Mouse (Mus musculus) liver, embryonic 15.5 days (tissue): Measurements from ENCODE around the gene Otp. TPM values are rescaled to one million over a fixed set of nuclear protein-coding genes. Genes with fewer than 3 reads are reported as not detected.

ENCODE experiments used
- ATAC-seq: fragments of 200-750 bp; cut with Nextera tagmentation; 2 replicates; pipeline ENCODE4 v1.8.0; 2017; ENCODE audit warnings: moderate number of reproducible peaks, mild to moderate bottlenecking, moderate library complexity; ENCODE audit not compliant: insufficient read depth
- H3K27ac ChIP-seq: fragments of 300-500 bp; sonication (generic); replicated peaks from 2 replicates; pipeline ENCODE4 v1.5.1; 2015; ENCODE audit warnings: mild to moderate bottlenecking, inconsistent platforms
- H3K27me3 ChIP-seq: fragments of 300-500 bp; sonication (generic); 2 replicates; pipeline ENCODE4 v1.6.1; 2015; ENCODE audit warnings: mild to moderate bottlenecking, inconsistent platforms
- H3K36me3 ChIP-seq: fragments of 300-500 bp; sonication (generic); replicated peaks from 2 replicates; pipeline ENCODE4 v1.6.1; 2015; ENCODE audit warnings: moderate library complexity, mild to moderate bottlenecking, inconsistent platforms
- H3K4me1 ChIP-seq: fragments of 300-500 bp; sonication (generic); replicated peaks from 2 replicates; pipeline ENCODE4 v1.6.1; 2015; ENCODE audit warnings: inconsistent platforms
- H3K4me2 ChIP-seq: fragments of 300-500 bp; sonication (generic); 2 replicates; pipeline ENCODE4 v1.6.1; 2015; ENCODE audit warnings: moderate library complexity, mild to moderate bottlenecking, inconsistent platforms
- H3K4me3 ChIP-seq: fragments of 300-500 bp; sonication (generic); replicated peaks from 2 replicates; pipeline ENCODE4 v1.5.1; 2015; ENCODE audit warnings: mild to moderate bottlenecking, inconsistent platforms
- H3K9ac ChIP-seq: fragments of 300-500 bp; sonication (generic); 2 replicates; pipeline ENCODE4 v1.6.1; 2015; ENCODE audit warnings: moderate library complexity, mild to moderate bottlenecking, inconsistent platforms
- H3K9me3 ChIP-seq: fragments of 300-500 bp; sonication (generic); replicated peaks from 2 replicates; pipeline ENCODE4 v1.6.1; 2016; ENCODE audit warnings: inconsistent platforms
- whole genome bisulfite sequencing: fragments of 180-500 bp; shearing (Covaris S2); methylation state at CpG from one replicate; pipeline ENCODE4 v1.1.7; 2015; ENCODE audit warnings: mixed read lengths; ENCODE audit not compliant: insufficient replicate concordance; 5-methylcytosine and 5-hydroxymethylcytosine counted together
- polyA plus RNA-seq: library from polyadenylated mRNA; unstranded; fragments of >200 nt; fragmentation: Nextera tagmentation; extraction: Ambion mirVana; gene quantifications from 2 replicates; pipeline ENCODE4 v1.2.1, GENCODE M21; 2015

Otp gene
- polyA plus RNA-seq, 1 experiment from 2014 or later, result not detected

DNA sequence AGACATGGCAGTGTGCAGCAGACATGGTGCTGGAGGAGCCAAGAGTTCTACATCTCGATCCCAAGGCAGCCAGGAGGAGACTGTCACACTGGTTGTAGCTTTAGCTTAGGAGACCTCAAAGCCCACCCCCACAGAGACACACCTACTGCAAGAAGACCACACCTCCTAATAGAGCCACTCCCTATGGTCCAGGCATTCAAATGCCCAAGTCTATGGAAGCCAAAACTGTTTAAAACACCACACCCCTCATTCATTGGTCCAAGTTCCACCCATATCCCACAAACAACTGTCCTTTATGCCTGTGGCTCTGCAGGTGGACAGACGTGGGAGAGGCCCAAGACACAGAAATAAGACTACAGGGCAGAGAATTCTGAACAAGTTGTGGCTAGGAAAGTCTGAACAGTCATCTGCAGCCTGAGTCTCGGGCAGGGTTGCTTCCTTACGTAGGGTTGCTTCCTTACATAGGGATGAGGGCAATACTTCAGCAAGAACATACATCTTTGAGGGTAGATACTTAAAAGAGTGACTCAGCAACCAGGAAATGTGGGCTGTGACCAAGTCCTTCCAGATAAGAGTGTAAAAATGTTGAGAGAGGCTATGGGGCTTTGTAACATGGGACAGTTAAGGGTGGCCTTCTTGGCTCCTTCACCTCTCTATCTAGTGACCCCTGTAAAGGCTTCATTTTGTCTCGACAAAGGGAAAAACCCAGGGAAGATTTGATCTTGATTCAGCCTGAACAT, 12.7 kb upstream of the Otp start:
- Histone ChIP-seq H3K36me3 (no peaks in the 10 kb centered on the region), H3K27ac (no peak overlapping the region), H3K27me3 (peaks cover 64% of the 10 kb centered on the region), H3K4me1 (no peaks in the 10 kb centered on the region), H3K9me3 (no peaks in the 10 kb centered on the region), H3K4me3 (no peak overlapping the region), H3K4me2 (no peak overlapping the region), H3K9ac (no peak overlapping the region)
- WGBS, result 22% methylated on average over 5 of the region's 5 CpGs
- no peak for ATAC-seq

DNA sequence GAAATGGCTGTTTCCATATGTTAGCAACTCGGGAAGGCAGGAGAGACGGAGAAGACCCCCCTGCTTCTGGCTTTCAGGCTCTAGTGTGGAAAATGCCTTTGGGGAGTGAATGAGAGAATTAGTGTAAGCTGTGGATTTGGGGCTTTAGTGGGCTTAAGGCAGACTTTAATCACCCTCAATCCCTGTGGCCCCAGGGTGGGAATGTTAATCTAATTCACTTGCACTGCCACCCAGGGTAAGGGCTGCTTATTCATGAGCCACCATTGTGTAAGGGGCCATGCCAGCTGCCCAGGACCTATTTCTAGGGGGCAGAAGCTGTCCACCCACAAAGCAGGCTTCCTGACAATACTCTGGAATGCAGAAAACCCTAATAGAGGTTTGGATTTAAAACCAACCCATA, 8.5 kb upstream of the Otp start:
- ATAC-seq, result no peak
- Histone ChIP-seq H3K9ac (no peak overlapping the region), H3K4me2 (no peak overlapping the region), H3K27me3 (peaks cover 97% of the 10 kb centered on the region), H3K27ac (no peak overlapping the region), H3K4me1 (peaks cover 7% of the 10 kb centered on the region), H3K36me3 (no peaks in the 10 kb centered on the region), H3K4me3 (no peak overlapping the region), H3K9me3 (no peaks in the 10 kb centered on the region)
- 22% methylated on average over 2 of the region's 2 CpGs for WGBS

DNA sequence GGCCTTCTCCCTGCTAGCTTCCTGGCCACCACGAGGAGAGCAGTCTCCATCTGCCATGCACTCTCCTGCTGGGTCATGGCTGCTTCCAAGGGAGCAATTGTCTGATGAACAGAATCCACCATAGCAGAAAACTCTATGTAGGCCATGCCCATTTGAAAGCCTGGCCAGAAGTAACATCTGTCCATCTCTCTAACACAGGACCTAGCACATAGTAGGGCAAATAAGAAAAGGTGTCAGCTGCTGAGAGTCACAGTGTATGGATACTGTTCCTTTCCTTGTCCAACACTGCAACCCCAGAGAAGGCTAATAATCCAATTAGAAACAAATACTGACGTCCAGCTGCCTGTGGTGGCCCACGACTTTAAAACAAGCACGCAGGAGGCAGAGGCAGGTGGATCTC, 7.6 kb upstream of the Otp start:
- WGBS, result 39% methylated on average over 4 of the region's 4 CpGs
- no peak for ATAC-seq
- H3K27ac ChIP-seq, result no peak overlapping the region
- peaks cover 98% of the 10 kb centered on the region for H3K27me3 ChIP-seq
- no peaks in the 10 kb centered on the region for H3K36me3 ChIP-seq
- no peak overlapping the region for H3K4me2 ChIP-seq
- H3K4me1 ChIP-seq, result peaks cover 7% of the 10 kb centered on the region
- H3K9me3 ChIP-seq, result no peaks in the 10 kb centered on the region
- no peak overlapping the region for H3K9ac ChIP-seq
- no peak overlapping the region for H3K4me3 ChIP-seq

- H3K4me2 ChIP-seq, result peak overlapping the region; percentile 64
- no peak for ATAC-seq
- no peak overlapping the region for H3K27ac ChIP-seq
- peaks cover 7% of the 10 kb centered on the region for H3K4me1 ChIP-seq
- H3K9me3 ChIP-seq, result no peaks in the 10 kb centered on the region
- peaks cover 98% of the 10 kb centered on the region for H3K27me3 ChIP-seq
- no peaks in the 10 kb centered on the region for H3K36me3 ChIP-seq
- no peak overlapping the region for H3K9ac ChIP-seq
- peak overlapping the region; percentile 39 for H3K4me3 ChIP-seq
- under 1% methylated on average over 35 of the region's 35 CpGs for WGBS
Observed at GRCm38 (mm10) chr13:94868478-94868950, 6.9 kb upstream of the Otp start.

DNA sequence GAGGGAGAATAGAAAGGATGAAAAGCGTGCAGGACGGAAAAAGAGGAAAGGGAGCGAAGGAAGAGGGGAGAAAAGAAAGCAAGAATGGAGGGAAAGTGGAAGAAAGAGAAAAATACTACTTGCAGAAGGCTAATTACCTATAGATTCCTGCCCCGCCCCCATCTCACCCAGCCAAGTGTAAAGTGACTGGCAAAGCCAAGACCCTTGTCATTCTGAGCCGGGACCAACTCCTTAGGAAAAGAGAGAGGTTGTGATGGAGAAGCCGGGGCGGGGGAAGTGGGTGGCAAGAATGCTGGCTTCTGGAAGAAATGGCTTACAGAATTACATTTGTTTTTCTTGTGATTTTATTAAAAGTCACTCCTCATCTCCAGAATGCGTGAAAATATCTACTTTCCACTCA, 5.9 kb upstream of the Otp start:
- Histone ChIP-seq H3K4me3 (no peak overlapping the region), H3K9ac (no peak overlapping the region), H3K4me2 (no peak overlapping the region), H3K9me3 (no peaks in the 10 kb centered on the region), H3K27me3 (peaks cover 100% of the 10 kb centered on the region), H3K4me1 (peaks cover 7% of the 10 kb centered on the region), H3K27ac (no peak overlapping the region), H3K36me3 (no peaks in the 10 kb centered on the region)
- 5% methylated on average over 8 of the region's 8 CpGs for WGBS
- ATAC-seq, result no peak

GRCm38 (mm10) chr13:94870071-94870460, 5.3 kb upstream of the Otp start:
- no peak overlapping the region for H3K9ac ChIP-seq
- no peaks in the 10 kb centered on the region for H3K9me3 ChIP-seq
- ATAC-seq, result no peak
- H3K27me3 ChIP-seq, result peaks cover 100% of the 10 kb centered on the region
- H3K36me3 ChIP-seq, result no peaks in the 10 kb centered on the region
- no peak overlapping the region for H3K4me2 ChIP-seq
- WGBS, result 4% methylated on average over 9 of the region's 9 CpGs
- H3K27ac ChIP-seq, result no peak overlapping the region
- no peak overlapping the region for H3K4me3 ChIP-seq
- peaks cover 7% of the 10 kb centered on the region for H3K4me1 ChIP-seq

GRCm38 (mm10) chr13:94870461-94871186, 4.8 kb upstream of the Otp start:
- no peaks in the 10 kb centered on the region for H3K36me3 ChIP-seq
- no peak overlapping the region for H3K4me3 ChIP-seq
- H3K27me3 ChIP-seq, result peaks cover 100% of the 10 kb centered on the region
- no peak overlapping the region for H3K4me2 ChIP-seq
- H3K9ac ChIP-seq, result no peak overlapping the region
- ATAC-seq, result no peak
- peaks cover 7% of the 10 kb centered on the region for H3K4me1 ChIP-seq
- WGBS, result 1% methylated on average over 21 of the region's 21 CpGs
- H3K9me3 ChIP-seq, result no peaks in the 10 kb centered on the region
- no peak overlapping the region for H3K27ac ChIP-seq

DNA sequence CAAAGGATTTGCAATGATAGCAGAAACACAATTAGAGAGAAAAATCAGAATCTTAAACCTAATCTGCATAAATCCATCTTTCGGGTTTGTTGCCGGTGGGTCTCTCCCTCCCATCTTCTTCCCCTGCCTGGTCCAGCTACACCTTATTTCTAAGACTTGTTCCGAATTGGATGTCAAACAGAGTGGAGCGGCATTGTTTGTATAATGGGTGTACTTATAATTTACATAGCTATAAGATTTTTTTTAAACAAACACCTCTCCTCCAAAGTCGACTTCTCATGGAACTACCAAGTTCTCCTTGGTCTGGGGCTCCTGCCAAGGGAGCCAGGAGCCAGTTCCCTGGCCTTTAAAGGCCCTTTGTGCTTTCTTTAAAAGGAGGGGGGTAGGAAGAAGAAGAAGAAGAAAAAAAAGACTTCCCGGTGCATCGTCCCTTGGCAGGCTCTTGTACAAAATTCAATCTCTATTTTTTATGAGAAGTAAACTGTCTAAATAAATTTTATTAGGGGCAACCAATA, 3.5 kb upstream of the Otp start:
- H3K9ac ChIP-seq, result no peak overlapping the region
- no peak overlapping the region for H3K4me3 ChIP-seq
- WGBS, result 6% methylated on average over 7 of the region's 7 CpGs
- H3K27me3 ChIP-seq, result peaks cover 100% of the 10 kb centered on the region
- ATAC-seq, result no peak
- no peaks in the 10 kb centered on the region for H3K36me3 ChIP-seq
- H3K4me2 ChIP-seq, result no peak overlapping the region
- H3K4me1 ChIP-seq, result peaks cover 7% of the 10 kb centered on the region
- no peaks in the 10 kb centered on the region for H3K9me3 ChIP-seq
- H3K27ac ChIP-seq, result no peak overlapping the region

DNA sequence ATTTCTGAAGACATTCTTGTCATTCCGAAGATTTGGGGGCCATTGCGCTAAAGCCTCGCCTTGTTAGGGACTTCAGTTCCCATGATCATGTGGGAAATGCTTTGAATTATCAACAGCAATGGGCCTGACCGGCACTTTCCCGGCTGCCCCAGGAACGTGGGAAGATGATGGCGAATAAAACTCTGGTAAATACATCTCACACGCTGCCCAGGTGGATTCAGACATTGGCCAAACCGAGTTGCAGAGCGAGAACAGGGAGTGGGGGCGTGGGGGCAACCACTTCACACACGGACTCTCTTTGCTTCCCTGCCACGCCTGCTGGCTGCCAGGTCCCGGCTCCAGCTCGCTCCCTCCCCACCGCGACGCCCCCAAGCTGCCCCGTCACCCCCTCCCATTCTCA, 3.0 kb upstream of the Otp start:
- H3K4me2 ChIP-seq, result no peak overlapping the region
- peaks cover 100% of the 10 kb centered on the region for H3K27me3 ChIP-seq
- H3K9me3 ChIP-seq, result no peaks in the 10 kb centered on the region
- H3K27ac ChIP-seq, result no peak overlapping the region
- H3K4me3 ChIP-seq, result no peak overlapping the region
- no peaks in the 10 kb centered on the region for H3K36me3 ChIP-seq
- peaks cover 7% of the 10 kb centered on the region for H3K4me1 ChIP-seq
- ATAC-seq, result no peak
- H3K9ac ChIP-seq, result no peak overlapping the region
- 3% methylated on average over 19 of the region's 19 CpGs for WGBS

DNA sequence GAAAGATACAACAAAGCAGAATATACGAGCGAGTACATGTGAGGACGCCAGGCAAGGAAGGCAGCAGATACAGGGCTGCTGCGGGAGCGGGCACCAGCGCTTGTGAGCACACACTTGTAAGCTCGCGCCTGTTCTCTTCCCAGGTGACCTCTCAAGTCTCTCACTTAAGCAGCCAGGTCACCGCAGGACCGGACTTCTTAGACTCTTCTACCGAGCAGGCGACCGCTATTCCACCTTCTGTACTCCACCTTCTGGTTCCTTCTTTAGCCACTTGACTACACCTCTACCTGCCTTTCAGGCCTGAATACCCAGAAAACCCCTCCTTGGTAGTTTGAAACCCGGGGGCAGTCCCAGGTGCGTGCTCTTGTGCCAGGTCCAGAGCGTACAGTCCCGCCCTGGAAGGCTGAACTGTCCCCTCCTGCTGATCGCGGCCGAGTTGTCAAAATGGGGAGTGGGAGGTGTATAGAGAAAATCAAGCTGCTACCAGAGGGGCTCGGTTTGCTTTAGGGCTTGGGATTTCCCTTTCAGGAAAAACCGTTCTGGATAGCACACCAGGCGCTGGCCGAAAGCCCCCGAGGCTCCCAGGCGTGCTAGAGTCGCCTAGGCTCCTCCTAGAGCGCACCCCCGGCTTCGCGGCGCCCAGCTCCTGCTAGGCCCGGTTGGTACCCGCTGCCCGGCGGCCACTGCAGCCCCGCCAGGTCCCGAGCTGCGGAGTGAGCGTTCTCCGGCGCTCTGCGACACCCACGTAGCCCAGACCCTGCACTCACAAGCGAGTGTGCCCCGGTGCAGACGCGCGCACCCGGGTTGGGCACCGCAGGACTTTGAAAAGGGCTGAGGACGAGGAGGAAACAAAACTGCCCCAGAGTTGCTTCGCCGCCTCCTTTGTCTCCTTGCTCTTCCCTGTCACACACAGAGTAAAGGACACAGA, 2.0 kb upstream of the Otp start:
- ATAC-seq, result no peak
- Histone ChIP-seq H3K4me3 (no peak overlapping the region), H3K27me3 (peaks cover 100% of the 10 kb centered on the region), H3K9me3 (no peaks in the 10 kb centered on the region), H3K4me1 (peaks cover 5% of the 10 kb centered on the region), H3K4me2 (no peak overlapping the region), H3K9ac (no peak overlapping the region), H3K27ac (no peak overlapping the region), H3K36me3 (no peaks in the 10 kb centered on the region)
- under 1% methylated on average over 54 of the region's 54 CpGs for WGBS

DNA sequence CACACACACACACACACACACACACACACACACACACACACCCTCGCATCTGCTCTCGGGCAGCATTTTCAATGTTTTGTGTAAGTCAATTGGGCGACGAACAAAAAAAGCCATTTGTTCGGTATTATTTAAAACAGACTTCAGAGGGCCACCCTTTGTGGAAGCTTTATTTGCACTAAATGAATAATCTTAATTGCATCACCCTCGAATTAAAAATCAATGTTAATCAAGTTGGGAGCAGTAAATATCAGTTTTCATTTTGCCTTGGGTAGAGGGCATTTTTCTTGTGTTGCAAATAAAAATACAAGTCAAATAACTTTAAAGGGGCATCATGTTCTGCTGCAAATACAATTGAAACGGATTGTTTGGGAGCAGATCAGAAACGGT, 1.4 kb upstream of the Otp start:
- H3K4me1 ChIP-seq, result no peaks in the 10 kb centered on the region
- no peak overlapping the region for H3K4me2 ChIP-seq
- no peak overlapping the region for H3K4me3 ChIP-seq
- H3K27ac ChIP-seq, result no peak overlapping the region
- ATAC-seq, result no peak
- H3K36me3 ChIP-seq, result no peaks in the 10 kb centered on the region
- under 1% methylated on average over 8 of the region's 8 CpGs for WGBS
- no peak overlapping the region for H3K9ac ChIP-seq
- H3K9me3 ChIP-seq, result no peaks in the 10 kb centered on the region
- H3K27me3 ChIP-seq, result peaks cover 95% of the 10 kb centered on the region
